Mouse (Mus musculus) CH12.LX (cell line): ENCODE data around the gene Nsun2. TPM values are rescaled to one million over a fixed set of nuclear protein-coding genes. Genes with fewer than 3 reads are reported as not detected.
"Not testable (repeated sequence)": the region's sequence is repeated elsewhere in the genome, so short reads cannot be mapped to it uniquely, and the experiment has no call there.

Source experiments
- DNase-seq: peaks from one replicate; pipeline ENCODE4 v3.0.0-alpha.2; 2013; ENCODE audit errors: extremely low read depth
- H3K27ac ChIP-seq: 2 replicates; pipeline ENCODE4 v1.5.1; 2012; ENCODE audit warnings: low read depth, mild to moderate bottlenecking, control low read depth, moderate library complexity; ENCODE audit not compliant: insufficient read depth
- H3K27me3 ChIP-seq: replicated peaks from 2 replicates; pipeline ENCODE3; 2012; ENCODE audit warnings: inconsistent platforms
- H3K36me3 ChIP-seq, 2 experiments: replicated peaks in 1 of 2; 2 replicates each; pipeline versions ENCODE3 to v1.6.1; 2012; ENCODE audit warnings: inconsistent platforms in 1 of 2, low read length in 1 of 2, mild to moderate bottlenecking in 1 of 2, mixed read lengths in 1 of 2, moderate library complexity in 1 of 2; ENCODE audit not compliant: control insufficient read depth in 1 of 2, insufficient read depth in 1 of 2
- H3K4me1 ChIP-seq, 2 experiments: 2 replicates each; pipeline ENCODE4 v1.6.1; 2012; ENCODE audit warnings: inconsistent platforms in 1 of 2, moderate library complexity in 1 of 2; ENCODE audit not compliant: insufficient read depth in 2 of 2, control insufficient read depth in 1 of 2
- H3K4me2 ChIP-seq: 2 replicates; pipeline ENCODE4 v1.6.1; 2012; ENCODE audit warnings: low read depth, mild to moderate bottlenecking, control low read depth; ENCODE audit not compliant: poor library complexity, insufficient read depth, severe bottlenecking
- H3K4me3 ChIP-seq, 3 experiments: fragments of 150-350 bp in 1 of 3; sonication (generic) in 1 of 3; replicated peaks in 1 of 3; 2 replicates each; pipeline versions ENCODE3 to v1.5.1; 2011 to 2012; ENCODE audit warnings: low read depth in 2 of 3, low read length in 2 of 3, mild to moderate bottlenecking in 2 of 3, moderate library complexity in 2 of 3, control low read depth in 1 of 3, improper control_type of control experiment in 1 of 3, inconsistent platforms in 1 of 3, mixed read lengths in 1 of 3; ENCODE audit not compliant: poor library complexity in 1 of 3
- H3K79me2 ChIP-seq: replicated peaks from 2 replicates; pipeline ENCODE4 v1.6.1; 2012; ENCODE audit warnings: mild to moderate bottlenecking, moderate library complexity; ENCODE audit not compliant: control insufficient read depth, poor library complexity, insufficient read depth, severe bottlenecking; ENCODE audit errors: extremely low read depth
- H3K9ac ChIP-seq: 2 replicates; pipeline ENCODE4 v1.6.1; 2012; ENCODE audit warnings: low read depth, mild to moderate bottlenecking, control low read depth, moderate library complexity; ENCODE audit not compliant: insufficient read depth
- H3K9me3 ChIP-seq: replicated peaks from 2 replicates; pipeline ENCODE3; 2012; ENCODE audit warnings: low read length, inconsistent platforms, mixed read lengths
- CHD1 ChIP-seq: IDR thresholded peaks from 2 replicates; pipeline ENCODE4 v1.6.1; 2012; ENCODE audit warnings: low read depth, low read length, improper control_type of control experiment, inconsistent platforms
- CHD2 ChIP-seq: IDR thresholded peaks from 2 replicates; pipeline ENCODE4 v1.6.1; 2011; ENCODE audit warnings: low read length, improper control_type of control experiment
- CTCF ChIP-seq, 2 experiments: IDR thresholded peaks in 1 of 2; conservative IDR thresholded peaks in 1 of 2; 2 replicates each; pipeline ENCODE4 v1.5.1; 2011 to 2012; ENCODE audit warnings: low read depth in 2 of 2, low read length in 2 of 2, improper control_type of control experiment in 1 of 2, inconsistent platforms in 1 of 2, mild to moderate bottlenecking in 1 of 2, moderate library complexity in 1 of 2
- E2F4 ChIP-seq: IDR thresholded peaks from 2 replicates; pipeline ENCODE4 v1.6.1; 2011; ENCODE audit warnings: low read depth, low read length, improper control_type of control experiment; ENCODE audit not compliant: insufficient replicate concordance
- EP300 ChIP-seq: IDR thresholded peaks from 2 replicates; pipeline ENCODE4 v1.6.1; 2011; ENCODE audit warnings: low read length, improper control_type of control experiment
- IRF4 ChIP-seq: IDR thresholded peaks from 2 replicates; pipeline ENCODE4 v1.6.1; 2014; ENCODE audit warnings: low read depth, mild to moderate bottlenecking, inconsistent platforms, low read length, improper control_type of control experiment
- JUND ChIP-seq: conservative IDR thresholded peaks from 2 replicates; pipeline ENCODE4 v1.6.1; 2011; ENCODE audit warnings: low read depth, low read length, improper control_type of control experiment
- MAFK ChIP-seq: IDR thresholded peaks from 2 replicates; pipeline ENCODE4 v1.6.1; 2011; ENCODE audit warnings: low read length, improper control_type of control experiment; ENCODE audit not compliant: insufficient replicate concordance
- RAD21 ChIP-seq: IDR thresholded peaks from 2 replicates; pipeline ENCODE4 v1.6.1; 2011; ENCODE audit warnings: low read depth, mild to moderate bottlenecking, low read length, improper control_type of control experiment, moderate library complexity
- SMC3 ChIP-seq: IDR thresholded peaks from 2 replicates; pipeline ENCODE4 v1.6.1; 2011; ENCODE audit warnings: low read depth, low read length, improper control_type of control experiment
- USF1 ChIP-seq: IDR thresholded peaks from 2 replicates; pipeline ENCODE4 v1.6.1; 2014; ENCODE audit warnings: low read depth, mild to moderate bottlenecking, inconsistent platforms, low read length, improper control_type of control experiment
- ZKSCAN1 ChIP-seq: IDR thresholded peaks from 2 replicates; pipeline ENCODE4 v1.6.1; 2012; ENCODE audit warnings: low read depth, inconsistent platforms, low read length, improper control_type of control experiment, borderline replicate concordance
- ZNF384 ChIP-seq: IDR thresholded peaks from 2 replicates; pipeline ENCODE4 v1.6.1; 2012; ENCODE audit warnings: low read depth, low read length, improper control_type of control experiment, inconsistent platforms
- dilution Hi-C: fragments of 300-500 bp; cut with MboI; formaldehyde crosslinking; loops from 2 replicates; pipeline ENCODE4 v1.14.3; 2020; ENCODE audit warnings: low sequenced_read_pairs; ENCODE audit not compliant: extremely low pct_unique_long_range_greater_than_20kb, extremely low pct_ligation_motif_present
- in situ Hi-C: fragments of 300-500 bp; cut with MboI; formaldehyde crosslinking; loops from 3 replicates; pipeline ENCODE4 v1.14.3; 2019; ENCODE audit warnings: low sequenced_read_pairs, low pct_ligation_motif_present, low pct_unique_long_range_greater_than_20kb, mixed read lengths
- polyA plus RNA-seq: library from polyadenylated mRNA; unstranded; fragments of >175 nt; gene quantifications from 2 replicates; pipeline ENCODE4 v1.2.1, GENCODE M21; 2012; ENCODE audit warnings: low read depth; ENCODE audit not compliant: insufficient read length
- total RNA-seq, 2 experiments: library from RNA; depleted of rRNA; stranded (reverse); fragments of 300-350 nt in 1 of 2; fragments of >200 nt in 1 of 2; gene quantifications; 2 replicates each; pipeline ENCODE4 v1.2.3; 2012 to 2014

Gene Nsun2
- total and polyA plus RNA-seq, 3 experiments, result 178 to 292 (median 279) TPM

- Histone ChIP-seq H3K9ac (no peak overlapping the region), H3K36me3 (no peaks in the 10 kb centered on the region), H3K4me1 (no peaks in the 10 kb centered on the region), H3K9me3 (no peaks in the 10 kb centered on the region), H3K27ac (no peak overlapping the region), H3K4me2 (no peak overlapping the region), H3K79me2 (no peaks in the 10 kb centered on the region), H3K4me3 (no peak overlapping the region), H3K27me3 (no peaks in the 10 kb centered on the region)
- DNase-seq, result no peak
- dilution Hi-C loops, result no loop called here
- in situ Hi-C loops, result no loop called here
- TF ChIP-seq CTCF (conservative IDR thresholded peaks at IDR 0.05 in 1 of 2, IDR thresholded peaks at IDR 0.05 in 1 of 2; ENCODE audit: low read depth in 2 of 2, low read length in 2 of 2) (no peak), SMC3 (no peak), ZKSCAN1 (no peak)
These were observed 65.3 kb downstream of the Nsun2 start for GRCm38 (mm10) chr13:69598867-69599266.

DNA sequence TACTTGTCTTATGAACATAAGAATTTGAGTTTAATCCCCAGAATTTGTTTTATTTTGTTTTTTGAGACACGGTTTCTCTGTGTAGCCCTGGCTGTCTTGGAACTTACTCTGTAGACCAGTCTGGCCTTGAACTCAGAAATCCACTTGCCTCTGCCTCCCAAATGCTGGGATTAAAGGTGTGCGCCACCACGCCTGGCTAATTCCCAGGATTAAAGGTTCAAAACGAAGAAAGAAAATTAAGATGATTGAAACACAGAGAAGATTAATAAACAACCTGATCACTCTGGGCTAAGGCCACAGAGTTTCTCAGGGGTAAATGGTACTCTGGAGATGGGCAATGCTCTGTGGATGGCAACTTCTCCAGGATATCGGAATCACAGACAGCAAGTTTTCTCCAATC lies 67.3 kb downstream of the Nsun2 start:
- H3K9me3 ChIP-seq, dilution Hi-C loops, H3K79me2 ChIP-seq, H3K27me3 ChIP-seq, H3K4me3 ChIP-seq, H3K4me2 ChIP-seq, H3K4me1 ChIP-seq, in situ Hi-C loops, H3K9ac ChIP-seq, H3K36me3 ChIP-seq, H3K27ac ChIP-seq, DNase-seq: not testable (repeated sequence)

DNA sequence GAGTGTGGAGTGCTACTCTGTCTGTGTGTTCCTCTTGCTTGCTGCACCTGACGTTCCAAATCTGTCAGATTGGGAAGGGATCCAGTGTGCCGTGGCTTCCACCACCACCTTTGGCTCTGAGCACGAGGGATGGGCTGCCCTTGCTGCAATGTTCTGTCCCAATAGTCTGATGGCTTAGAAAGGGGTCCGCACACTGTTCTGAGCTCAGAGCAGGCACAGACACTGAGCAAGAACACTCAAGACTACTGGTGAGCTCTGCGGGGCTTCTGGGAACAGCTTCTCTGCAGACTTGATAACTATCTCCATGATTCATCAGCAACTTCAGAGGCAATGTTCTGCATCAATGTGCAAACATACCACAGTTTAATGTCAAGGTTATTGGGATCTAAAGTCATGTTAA lies 67.8 kb downstream of the Nsun2 start:
- H3K9me3 ChIP-seq, result no peaks in the 10 kb centered on the region
- in situ Hi-C loops, result no loop called here
- no peak overlapping the region for H3K4me2 ChIP-seq
- H3K4me1 ChIP-seq, result no peaks in the 10 kb centered on the region
- H3K4me3 ChIP-seq, result no peak overlapping the region
- H3K27me3 ChIP-seq, result no peaks in the 10 kb centered on the region
- H3K27ac ChIP-seq, result no peak overlapping the region
- H3K79me2 ChIP-seq, result no peaks in the 10 kb centered on the region
- TF ChIP-seq USF1 (no peak), RAD21 (no peak), MAFK (no peak), IRF4 (no peak), EP300 (no peak), JUND (no peak), CHD2 (no peak), CHD1 (no peak), CTCF (conservative IDR thresholded peaks at IDR 0.05 in 1 of 2, IDR thresholded peaks at IDR 0.05 in 1 of 2; ENCODE audit: low read depth in 2 of 2, low read length in 2 of 2) (no peak), ZNF384 (no peak), E2F4 (no peak)
- H3K36me3 ChIP-seq, result no peaks in the 10 kb centered on the region
- H3K9ac ChIP-seq, result no peak overlapping the region
- DNase-seq, result no peak
- dilution Hi-C loops, result no loop called here
